In the genomic region with DNA sequence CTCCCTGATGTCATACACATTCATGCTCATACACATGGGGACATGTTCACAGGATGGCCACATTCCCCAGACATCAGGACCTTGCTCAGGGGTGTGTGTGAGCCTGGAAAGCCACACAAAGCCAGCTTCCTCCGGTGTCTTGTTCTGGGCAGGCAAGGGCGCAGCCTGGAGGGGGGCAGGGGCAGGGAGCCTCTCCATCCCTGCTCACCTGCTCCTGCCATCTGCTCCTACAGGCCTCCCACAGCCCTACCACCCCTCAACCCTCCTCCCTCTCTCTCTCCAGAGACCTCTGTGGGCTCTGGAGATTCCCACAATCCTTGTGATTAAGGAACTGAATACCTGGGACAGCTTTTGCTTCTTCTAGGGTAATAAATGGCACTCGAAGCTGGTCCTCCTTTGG, we compare ENCODE assay signal across 36 mouse cellular contexts. TPM values are rescaled to one million over a fixed set of nuclear protein-coding genes. Genes with fewer than 3 reads are reported as not detected.
"Had no signal": no experiment of that assay in that cellular context is flagged by ENCODE, and none has a peak within 500 bp of the region (broad histone marks: within the 10 kb centered on the region; RNA-seq: fewer than 3 reads in every experiment).

No protein-coding gene starts in this region.

- DNase-seq: heart, postnatal 10 days; heart, postnatal 14 days; heart, postnatal 36 days; heart, postnatal 4 days; kidney, adult 11 months; kidney, adult 18-20 months; kidney, adult 2 months; kidney, adult 8-10 months; kidney, adult 9 months; kidney, postnatal 10 days; kidney, postnatal 14 days; kidney, postnatal 25 days; kidney, postnatal 36 days; kidney, postnatal 4 days; layer of hippocampus, adult 9-11 months; layer of hippocampus, postnatal 36 days had no signal

- ATAC-seq: hindbrain, embryonic 16.5 days; hindbrain, postnatal 0 days; inflammation-experienced regulatory T-cells, adult 6 months; intestine, embryonic 15.5 days; intestine, embryonic 16.5 days; intestine, postnatal 0 days had no signal

- H3K9me3 ChIP-seq: heart, embryonic 15.5 days; hindbrain, embryonic 12.5 days; intestine, embryonic 15.5 days had no signal

- H3K36me3 ChIP-seq: heart, embryonic 12.5 days; heart, embryonic 13.5 days; heart, embryonic 15.5 days; hindbrain, embryonic 12.5 days; hindbrain, embryonic 15.5 days; intestine, embryonic 15.5 days; kidney, embryonic 15.5 days had no signal

- H3K27ac ChIP-seq: heart, embryonic 13.5 days; heart, embryonic 15.5 days; hindbrain, embryonic 12.5 days; hindbrain, embryonic 14.5 days; hindbrain, embryonic 15.5 days; hindbrain, postnatal 0 days; intestine, embryonic 15.5 days; kidney, embryonic 15.5 days; kidney, postnatal 0 days; layer of hippocampus, adult 2 months; left cerebral cortex, adult 2 months had no signal

- H3K4me3 ChIP-seq: heart, embryonic 12.5 days; heart, embryonic 13.5 days; heart, embryonic 15.5 days; hindbrain, embryonic 12.5 days; hindbrain, embryonic 15.5 days; intestine, embryonic 15.5 days; kidney, embryonic 15.5 days; layer of hippocampus, adult 2 months; left cerebral cortex, adult 2 months had no signal

- H3K27me3 ChIP-seq: heart, embryonic 12.5 days; heart, embryonic 15.5 days; hindbrain, embryonic 15.5 days; intestine, embryonic 15.5 days; kidney, embryonic 15.5 days had no signal

- H3K9ac ChIP-seq: heart, embryonic 12.5 days; heart, embryonic 13.5 days; heart, embryonic 15.5 days; hindbrain, embryonic 12.5 days; hindbrain, embryonic 14.5 days; hindbrain, embryonic 15.5 days; intestine, embryonic 15.5 days; kidney, embryonic 15.5 days had no signal

- H3K4me2 ChIP-seq: heart, embryonic 12.5 days; heart, embryonic 13.5 days; heart, embryonic 15.5 days; hindbrain, embryonic 12.5 days; hindbrain, embryonic 14.5 days; hindbrain, embryonic 15.5 days; intestine, embryonic 15.5 days; kidney, embryonic 15.5 days had no signal

- H3K4me1 ChIP-seq: heart, embryonic 12.5 days; heart, embryonic 13.5 days; heart, embryonic 15.5 days; hindbrain, embryonic 12.5 days; hindbrain, embryonic 15.5 days; intestine, embryonic 15.5 days had no signal

RNA-seq across cellular contexts. Expression of gene 1810010D01Rik, which starts 56.1 kb away (rescaled TPM):
- polyA plus RNA-seq: heart, embryonic 14.5 days; heart, embryonic 15.5 days; heart, embryonic 16.5 days; heart, postnatal 0 days; hindbrain, embryonic 14.5 days; hindbrain, embryonic 15.5 days; hindbrain, embryonic 16.5 days; hindbrain, postnatal 0 days; inflammation-experienced regulatory T-cells, adult 6 months; kidney, embryonic 14.5 days; kidney, postnatal 0 days had no signal
